Mouse (Mus musculus): ENCODE results near the gene Hjurp.

DNA sequence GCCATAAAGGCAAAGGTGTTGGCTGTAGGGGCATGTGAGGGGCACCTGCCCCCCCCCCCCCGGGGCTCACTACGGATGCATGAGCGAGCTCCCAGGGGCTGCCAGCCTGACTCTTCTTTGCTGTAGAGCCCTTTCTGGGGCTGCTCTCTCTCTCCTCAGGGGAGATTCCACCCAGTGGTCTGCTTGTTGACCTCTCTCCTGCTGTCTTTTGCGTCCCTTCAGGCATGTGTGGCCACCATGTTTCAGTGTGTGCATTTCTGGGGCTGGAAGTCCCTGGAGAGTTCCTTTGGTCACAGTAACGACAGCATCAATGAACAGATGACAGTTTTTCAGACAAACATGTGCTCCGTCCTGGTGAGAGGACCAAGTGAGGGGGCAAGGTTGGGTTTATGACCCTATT lies 19.1 kb downstream of the Hjurp start:
- no peak for TF ChIP-seq TAL1 (conservative IDR thresholded peaks at IDR 0.05; ENCODE audit: low read depth, low read length)
- no peak for TF ChIP-seq GATA2 (IDR thresholded peaks at IDR 0.05; ENCODE audit: borderline replicate concordance, low read depth, low read length)
- TF ChIP-seq CTCF (IDR thresholded peaks at IDR 0.05; ENCODE audit: low read depth, low read length), result no peak
- TF ChIP-seq GATA1 (IDR thresholded peaks at IDR 0.05; ENCODE audit: borderline replicate concordance, low read length), result no peak
- no peak for TF ChIP-seq POLR2AphosphoS5 (IDR thresholded peaks at IDR 0.05; ENCODE audit: insufficient replicate concordance, low read depth, low read length)
